Mouse (Mus musculus): ENCODE data around the gene Fcgrt.
"Not testable (repeated sequence)": the region's sequence is repeated elsewhere in the genome, so short reads cannot be mapped to it uniquely, and the experiment has no call there.

DNA sequence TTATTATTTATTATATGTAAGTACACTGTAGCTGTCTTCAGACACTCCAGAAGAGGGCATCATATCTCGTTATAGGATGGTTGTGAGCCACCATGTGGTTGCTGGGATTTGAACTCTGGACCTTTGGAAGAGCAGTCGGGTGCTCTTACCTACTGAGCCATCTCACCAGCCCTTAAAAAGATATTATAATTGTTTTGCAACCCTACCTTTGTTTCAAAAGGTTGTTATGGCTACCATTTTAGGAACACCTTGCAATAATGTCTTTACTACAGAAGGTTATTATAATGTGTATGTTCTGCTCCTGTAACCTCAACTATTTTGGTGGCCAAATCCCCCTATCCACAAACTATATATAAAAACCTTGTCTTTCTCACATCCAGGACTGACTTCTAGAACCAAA, 49.4 kb upstream of the Fcgrt start:
- not testable (repeated sequence) for TF ChIP-seq POLR2A (IDR thresholded peaks at IDR 0.05; ENCODE audit: borderline replicate concordance, low read depth, low read length); CTCF (IDR thresholded peaks at IDR 0.05; ENCODE audit: low read depth, low read length)

Data from bone marrow macrophage, adult 2 months (primary cell).